Mouse (Mus musculus): Measurements from ENCODE around the gene Nppc. TPM values are rescaled to one million over a fixed set of nuclear protein-coding genes. Genes with fewer than 3 reads are reported as not detected.

Nppc gene
- polyA plus RNA-seq, 1 experiment from 2014 or later = 0.30 TPM

- no peak for TF ChIP-seq CTCF (IDR thresholded peaks at IDR 0.05; ENCODE audit: low read depth)
- 81% methylated on average over 3 of the region's 3 CpGs for WGBS
- Histone ChIP-seq H3K36me3 (ENCODE audit: control insufficient read depth, insufficient read depth) (no peaks in the 10 kb centered on the region), H3K27ac (ENCODE audit: low read depth, low read length) (no peak overlapping the region), H3K4me2 (replicated peaks; ENCODE audit: low read depth) (no peak overlapping the region), H3K27me3 (replicated peaks; ENCODE audit: control insufficient read depth, insufficient read depth, low read length) (no peaks in the 10 kb centered on the region), H3K4me3 (ENCODE audit: low read depth, low read length) (no peak overlapping the region), H3K4me1 (replicated peaks; ENCODE audit: control insufficient read depth, insufficient read depth, low read length) (peaks cover 4% of the 10 kb centered on the region), H3K9me3 (ENCODE audit: control insufficient read depth) (no peaks in the 10 kb centered on the region), H3K9ac (ENCODE audit: low read depth, low read length) (no peak overlapping the region)
- ATAC-seq = no peak
Observed at GRCm38 (mm10) chr1:86705461-86705860, 35.1 kb upstream of the Nppc start.

- Histone ChIP-seq H3K27me3 (replicated peaks; ENCODE audit: control insufficient read depth, insufficient read depth, low read length) (no peaks in the 10 kb centered on the region), H3K9ac (ENCODE audit: low read depth, low read length) (peak overlapping the region; percentile 87), H3K9me3 (ENCODE audit: control insufficient read depth) (no peaks in the 10 kb centered on the region), H3K4me2 (replicated peaks; ENCODE audit: low read depth) (peak overlapping the region; percentile 87), H3K4me1 (replicated peaks; ENCODE audit: control insufficient read depth, insufficient read depth, low read length) (peaks cover 4% of the 10 kb centered on the region), H3K27ac (ENCODE audit: low read depth, low read length) (peak overlapping the region; percentile 82), H3K4me3 (ENCODE audit: low read depth, low read length) (peak overlapping the region; percentile 95), H3K36me3 (ENCODE audit: control insufficient read depth, insufficient read depth) (no peaks in the 10 kb centered on the region)
- WGBS = under 1% methylated on average over 27 of the region's 27 CpGs
- ATAC-seq = no peak
- TF ChIP-seq CTCF (IDR thresholded peaks at IDR 0.05; ENCODE audit: low read depth) = no peak
Observed at GRCm38 (mm10) chr1:86703965-86704326, 33.6 kb upstream of the Nppc start.

DNA sequence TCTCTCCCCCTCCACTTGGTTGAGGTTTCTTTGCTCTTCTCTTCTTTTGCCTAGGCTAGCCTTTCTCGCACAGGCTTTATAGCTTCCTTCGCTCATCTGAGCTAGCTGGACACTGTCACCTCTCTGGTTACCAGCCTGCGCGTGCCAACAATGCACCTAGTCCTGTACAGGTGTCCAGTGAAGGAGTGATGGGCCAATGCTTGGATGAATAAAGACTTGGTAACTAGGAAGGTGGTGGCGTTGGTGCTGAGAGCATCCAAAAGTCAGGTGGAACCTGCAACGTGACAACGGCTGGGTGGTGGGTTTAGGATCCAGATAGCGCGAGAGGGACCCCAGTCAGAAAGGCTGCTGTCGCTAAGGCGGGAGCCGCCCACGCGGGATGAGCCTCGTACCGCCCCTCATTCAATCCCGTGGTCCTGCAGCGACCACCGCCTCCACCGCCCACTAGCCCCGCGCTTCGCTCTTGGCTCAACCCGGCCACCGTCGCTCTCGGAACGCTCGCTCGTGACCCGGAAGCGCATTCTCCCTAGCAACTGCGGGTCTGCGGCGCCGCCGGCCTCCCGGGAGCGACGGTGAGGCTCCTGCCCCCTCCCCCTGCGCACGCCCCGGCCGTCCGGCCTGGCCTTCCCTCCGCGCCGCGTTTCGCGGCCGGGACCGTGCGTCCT lies 33.1 kb upstream of the Nppc start, which contains the start of gene Dis3l2:
TSS of gene Dis3l2 (plus strand) at position 509 of the 665 bp plus-strand sequence.
- 0 out of 2 replicates have a peak, but pooled peaks have one; percentile 21 for TF ChIP-seq CTCF (IDR thresholded peaks at IDR 0.05; ENCODE audit: low read depth)
- WGBS = 2% methylated on average over 54 of the region's 54 CpGs
- ATAC-seq = peak; percentile 95

DNA sequence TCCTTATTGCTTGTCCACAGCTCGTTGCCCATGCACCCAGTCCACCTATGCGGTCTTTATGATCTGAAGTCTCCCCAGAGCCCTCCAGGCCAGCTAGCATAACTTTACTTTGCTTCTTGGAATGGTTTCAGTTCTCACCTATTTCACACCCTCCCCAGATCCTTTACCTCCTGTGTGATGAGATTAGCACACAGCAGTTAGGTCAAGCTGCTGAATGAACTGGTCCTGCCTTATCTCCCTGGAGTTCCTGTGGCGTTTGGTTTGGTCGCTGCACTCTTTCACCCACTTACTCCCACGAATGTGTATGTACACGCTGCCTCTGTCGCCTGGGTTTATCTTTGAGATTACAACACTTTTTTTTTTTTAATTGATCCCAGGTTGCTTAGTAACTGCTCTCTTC lies 30.0 kb upstream of the Nppc start:
- H3K36me3 ChIP-seq (ENCODE audit: control insufficient read depth, insufficient read depth) = no peaks in the 10 kb centered on the region
- peaks cover 4% of the 10 kb centered on the region for H3K4me1 ChIP-seq (replicated peaks; ENCODE audit: control insufficient read depth, insufficient read depth, low read length)
- no peak overlapping the region for H3K4me2 ChIP-seq (replicated peaks; ENCODE audit: low read depth)
- no peak overlapping the region for H3K27ac ChIP-seq (ENCODE audit: low read depth, low read length)
- H3K27me3 ChIP-seq (replicated peaks; ENCODE audit: control insufficient read depth, insufficient read depth, low read length) = no peaks in the 10 kb centered on the region
- no peak overlapping the region for H3K4me3 ChIP-seq (ENCODE audit: low read depth, low read length)
- WGBS = 51% methylated on average over 7 of the region's 7 CpGs
- H3K9ac ChIP-seq (ENCODE audit: low read depth, low read length) = no peak overlapping the region
- ATAC-seq = no peak
- TF ChIP-seq CTCF (IDR thresholded peaks at IDR 0.05; ENCODE audit: low read depth) = no peak
- H3K9me3 ChIP-seq (ENCODE audit: control insufficient read depth) = no peaks in the 10 kb centered on the region

More for the DNA sequence above, 33.1 kb upstream of the Nppc start, which contains the start of gene Dis3l2:
- H3K4me1 ChIP-seq (replicated peaks; ENCODE audit: control insufficient read depth, insufficient read depth, low read length) = peaks cover 4% of the 10 kb centered on the region
- H3K27ac ChIP-seq (ENCODE audit: low read depth, low read length) = peak within 1 kb of the TSS; percentile 82
- H3K4me2 ChIP-seq (replicated peaks; ENCODE audit: low read depth) = peak within 1 kb of the TSS; percentile 87
- peak within 1 kb of the TSS; percentile 95 for H3K4me3 ChIP-seq (ENCODE audit: low read depth, low read length)
- no peaks in the 10 kb centered on the region for H3K9me3 ChIP-seq (ENCODE audit: control insufficient read depth)
- H3K36me3 ChIP-seq (ENCODE audit: control insufficient read depth, insufficient read depth) = no peaks in the 10 kb centered on the region
- H3K9ac ChIP-seq (ENCODE audit: low read depth, low read length) = peak within 1 kb of the TSS; percentile 87
- H3K27me3 ChIP-seq (replicated peaks; ENCODE audit: control insufficient read depth, insufficient read depth, low read length) = no peaks in the 10 kb centered on the region

GRCm38 (mm10) chr1:86699346-86700136 lies 29.2 kb upstream of the Nppc start:
- 74% methylated on average over 11 of the region's 11 CpGs for WGBS
- TF ChIP-seq CTCF (IDR thresholded peaks at IDR 0.05; ENCODE audit: low read depth) = peak; percentile 34

DNA sequence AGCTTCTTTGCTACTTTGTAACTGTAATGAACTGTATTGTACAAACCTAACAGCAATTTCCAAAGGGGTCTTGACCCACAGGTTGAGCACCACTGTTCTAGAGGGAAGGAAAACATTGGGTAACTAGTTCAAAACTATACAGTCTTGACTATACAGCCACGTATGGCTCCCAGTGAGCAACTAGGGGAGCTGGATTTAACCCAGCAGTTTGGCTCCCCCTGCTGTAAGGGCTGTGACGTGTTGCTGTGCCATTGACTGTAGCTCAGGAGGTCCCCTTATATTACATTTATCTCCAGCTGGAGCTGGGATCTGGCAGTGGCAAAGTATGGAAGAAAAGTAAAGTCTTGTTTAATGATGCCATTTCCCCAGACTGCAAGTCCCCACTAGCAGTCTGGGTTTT lies 28.4 kb upstream of the Nppc start:
- H3K4me2 ChIP-seq (replicated peaks; ENCODE audit: low read depth) = no peak overlapping the region
- no peak overlapping the region for H3K9ac ChIP-seq (ENCODE audit: low read depth, low read length)
- no peaks in the 10 kb centered on the region for H3K27me3 ChIP-seq (replicated peaks; ENCODE audit: control insufficient read depth, insufficient read depth, low read length)
- peak; percentile 59 for TF ChIP-seq CTCF (IDR thresholded peaks at IDR 0.05; ENCODE audit: low read depth)
- 52% methylated on average over 2 of the region's 2 CpGs for WGBS
- no peak for ATAC-seq
- H3K9me3 ChIP-seq (ENCODE audit: control insufficient read depth) = no peaks in the 10 kb centered on the region
- H3K4me1 ChIP-seq (replicated peaks; ENCODE audit: control insufficient read depth, insufficient read depth, low read length) = peaks cover 4% of the 10 kb centered on the region
- H3K36me3 ChIP-seq (ENCODE audit: control insufficient read depth, insufficient read depth) = no peaks in the 10 kb centered on the region
- no peak overlapping the region for H3K27ac ChIP-seq (ENCODE audit: low read depth, low read length)
- H3K4me3 ChIP-seq (ENCODE audit: low read depth, low read length) = no peak overlapping the region

More at GRCm38 (mm10) chr1:86699346-86700136, 29.2 kb upstream of the Nppc start:
- Histone ChIP-seq H3K9me3 (ENCODE audit: control insufficient read depth) (no peaks in the 10 kb centered on the region), H3K36me3 (ENCODE audit: control insufficient read depth, insufficient read depth) (no peaks in the 10 kb centered on the region), H3K9ac (ENCODE audit: low read depth, low read length) (no peak overlapping the region), H3K27me3 (replicated peaks; ENCODE audit: control insufficient read depth, insufficient read depth, low read length) (no peaks in the 10 kb centered on the region), H3K4me2 (replicated peaks; ENCODE audit: low read depth) (no peak overlapping the region), H3K27ac (ENCODE audit: low read depth, low read length) (no peak overlapping the region), H3K4me1 (replicated peaks; ENCODE audit: control insufficient read depth, insufficient read depth, low read length) (peaks cover 4% of the 10 kb centered on the region), H3K4me3 (ENCODE audit: low read depth, low read length) (no peak overlapping the region)
- no peak for ATAC-seq

All from intestine, postnatal 0 days (tissue).